Mouse (Mus musculus): Measurements from ENCODE around the gene Usp54.

GRCm38 (mm10) chr14:20656361-20656760, 15.5 kb upstream of the Usp54 start, which contains the start of gene Myoz1:
- TF ChIP-seq CTCF (IDR thresholded peaks at IDR 0.05; ENCODE audit: low read depth) (no peak), EP300 (IDR thresholded peaks at IDR 0.05; ENCODE audit: low read depth) (no peak)
